Mouse (Mus musculus) intestine, embryonic 15.5 days (tissue): ENCODE measurements at regions not wholly inside any gene's neighbourhood (a gene's known extent, or its start where the extent isn't known, plus 50 kb on each side); places are given as distances from the start of the nearest gene placed in this dataset.

Experiments
- ATAC-seq: fragments of 200-750 bp; cut with Nextera tagmentation; 2 replicates; pipeline ENCODE4 v1.8.0; 2017; ENCODE audit warnings: moderate TSS enrichment, moderate library complexity
- H3K27ac ChIP-seq: fragments of 300-500 bp; sonication (generic); 2 replicates; pipeline ENCODE4 v1.5.1; 2015; ENCODE audit warnings: mild to moderate bottlenecking, inconsistent platforms
- H3K27me3 ChIP-seq: fragments of 300-500 bp; sonication (generic); replicated peaks from 2 replicates; pipeline ENCODE4 v1.6.1; 2015; ENCODE audit warnings: inconsistent platforms
- H3K36me3 ChIP-seq: fragments of 300-500 bp; sonication (generic); 2 replicates; pipeline ENCODE4 v1.6.1; 2015; ENCODE audit warnings: inconsistent platforms
- H3K4me1 ChIP-seq: fragments of 300-500 bp; sonication (generic); replicated peaks from 2 replicates; pipeline ENCODE4 v1.6.1; 2015; ENCODE audit warnings: inconsistent platforms
- H3K4me2 ChIP-seq: fragments of 300-500 bp; sonication (generic); replicated peaks from 2 replicates; pipeline ENCODE4 v1.6.1; 2015; ENCODE audit warnings: mild to moderate bottlenecking, inconsistent platforms
- H3K4me3 ChIP-seq: fragments of 300-500 bp; sonication (generic); replicated peaks from 2 replicates; pipeline ENCODE4 v1.5.1; 2015; ENCODE audit warnings: inconsistent platforms
- H3K9ac ChIP-seq: fragments of 300-500 bp; sonication (generic); 2 replicates; pipeline ENCODE4 v1.6.1; 2015; ENCODE audit warnings: inconsistent platforms
- H3K9me3 ChIP-seq: fragments of 300-500 bp; sonication (generic); 2 replicates; pipeline ENCODE4 v1.6.1; 2016; ENCODE audit warnings: inconsistent platforms
- WGBS: fragments of 180-500 bp; shearing (Covaris S2); methylation state at CpG from one replicate; pipeline ENCODE4 v1.1.7; 2015; 5-methylcytosine and 5-hydroxymethylcytosine counted together

DNA sequence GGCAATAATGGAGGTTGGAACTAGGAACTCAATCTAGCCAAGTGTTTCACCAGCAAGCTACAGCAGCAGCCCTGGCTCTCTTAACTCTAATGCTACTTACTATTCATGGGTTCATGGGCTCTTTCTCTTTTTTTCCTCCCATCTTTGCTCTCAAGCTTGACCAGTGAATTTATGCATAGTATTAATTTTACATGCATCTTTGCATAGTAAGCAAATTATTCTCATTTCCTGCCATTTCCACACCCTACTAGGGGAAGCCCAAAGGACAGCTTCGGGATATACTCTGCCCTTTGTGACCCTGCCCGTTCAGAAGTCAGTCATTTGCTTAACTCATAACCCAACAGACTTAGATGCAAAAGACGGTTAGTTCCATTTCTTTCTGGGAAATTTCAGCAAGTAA, 153.2 kb downstream of the Qrsl1 start:
- Histone ChIP-seq H3K4me2 (no peak overlapping the region), H3K9ac (no peak overlapping the region), H3K4me3 (no peak overlapping the region), H3K4me1 (0 out of 2 replicates have a peak, but pooled peaks cover 5% of the 10 kb centered on the region), H3K27ac (no peak overlapping the region), H3K9me3 (no peaks in the 10 kb centered on the region), H3K27me3 (no peaks in the 10 kb centered on the region), H3K36me3 (no peaks in the 10 kb centered on the region)
- WGBS = 77% methylated on average over 3 of the region's 3 CpGs
- no peak for ATAC-seq

DNA sequence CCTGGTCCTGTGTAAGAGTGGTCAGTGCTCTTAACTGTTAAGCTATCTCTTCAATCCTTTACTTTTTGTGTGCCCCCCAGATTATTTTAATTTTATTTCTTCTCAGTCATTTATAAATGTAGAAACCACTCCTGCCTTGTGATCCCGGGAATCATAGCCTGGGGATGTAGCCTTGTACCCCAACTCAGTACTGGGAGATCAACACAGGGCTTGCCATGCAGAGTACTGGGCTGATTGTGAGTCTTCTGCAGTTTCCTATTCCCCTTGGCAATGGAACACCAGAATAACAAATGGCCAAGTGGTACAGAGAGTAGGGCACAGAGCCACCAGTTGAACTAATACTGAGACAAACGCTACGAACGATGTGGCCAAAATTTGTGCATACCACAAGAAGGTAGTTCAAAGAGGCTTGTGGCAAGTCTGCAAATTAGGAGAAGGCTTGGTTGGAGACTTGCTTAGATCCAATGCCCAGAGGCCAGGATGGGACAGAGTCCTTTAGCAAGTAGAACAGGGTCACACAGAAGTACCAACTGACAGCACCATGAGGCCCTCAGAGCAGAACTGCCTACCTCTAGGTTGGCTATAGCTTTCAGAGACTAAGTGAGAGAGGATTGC, 151.9 kb downstream of the Qrsl1 start:
- Histone ChIP-seq H3K4me2 (no peak overlapping the region), H3K9ac (no peak overlapping the region), H3K27me3 (no peaks in the 10 kb centered on the region), H3K4me1 (0 out of 2 replicates have a peak, but pooled peaks cover 5% of the 10 kb centered on the region), H3K9me3 (no peaks in the 10 kb centered on the region), H3K36me3 (no peaks in the 10 kb centered on the region), H3K27ac (no peak overlapping the region), H3K4me3 (no peak overlapping the region)
- no peak for ATAC-seq
- WGBS = 95% methylated on average over 4 of the region's 4 CpGs

DNA sequence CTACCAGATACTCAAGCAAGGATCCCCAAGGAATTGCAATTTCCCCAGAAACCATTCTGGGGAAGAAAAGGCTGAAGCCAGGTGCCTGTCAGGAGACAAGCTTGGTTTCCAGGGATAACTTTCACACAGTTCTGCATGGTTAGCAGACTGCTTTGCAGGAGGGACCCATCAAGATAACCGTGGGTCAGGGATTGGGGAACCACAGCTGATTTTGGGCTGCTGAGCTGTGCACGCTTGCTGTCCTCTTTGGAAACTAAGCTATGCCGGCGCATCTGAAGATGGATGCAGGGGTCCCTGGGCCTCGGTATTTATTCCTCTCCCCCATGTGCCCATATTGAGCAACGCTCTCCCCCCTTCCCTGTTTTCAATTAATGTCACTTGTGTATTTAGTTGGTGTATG, 151.1 kb downstream of the Qrsl1 start:
- ATAC-seq = no peak
- H3K27ac ChIP-seq = no peak overlapping the region
- no peaks in the 10 kb centered on the region for H3K9me3 ChIP-seq
- H3K36me3 ChIP-seq = no peaks in the 10 kb centered on the region
- no peak overlapping the region for H3K4me2 ChIP-seq
- no peaks in the 10 kb centered on the region for H3K27me3 ChIP-seq
- 93% methylated on average over 6 of the region's 6 CpGs for WGBS
- no peak overlapping the region for H3K4me3 ChIP-seq
- H3K9ac ChIP-seq = no peak overlapping the region
- H3K4me1 ChIP-seq = 0 out of 2 replicates have a peak, but pooled peaks cover 5% of the 10 kb centered on the region

DNA sequence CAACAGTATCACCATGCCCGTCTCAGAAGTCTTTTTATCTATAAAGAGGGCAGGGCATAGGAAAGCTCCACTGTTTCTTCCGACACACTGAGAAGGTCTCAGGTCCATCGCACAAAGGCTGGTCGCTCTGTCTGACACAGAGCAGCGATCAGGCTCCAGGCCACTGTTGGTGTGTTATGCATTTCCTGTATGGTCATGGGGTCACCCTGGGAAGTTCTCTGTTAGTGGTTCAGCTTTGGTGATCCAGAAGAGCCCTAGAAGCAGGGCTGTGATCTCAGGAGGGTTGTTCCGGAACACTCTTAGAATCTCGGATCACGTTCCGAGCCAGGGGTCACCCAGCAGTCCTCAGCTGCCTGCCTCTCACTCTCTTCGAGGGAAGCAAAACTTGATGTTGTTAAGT, 150.7 kb downstream of the Qrsl1 start:
- no peak overlapping the region for H3K27ac ChIP-seq
- no peak overlapping the region for H3K9ac ChIP-seq
- no peaks in the 10 kb centered on the region for H3K9me3 ChIP-seq
- no peak for ATAC-seq
- no peaks in the 10 kb centered on the region for H3K27me3 ChIP-seq
- 74% methylated on average over 10 of the region's 10 CpGs for WGBS
- H3K4me1 ChIP-seq = 0 out of 2 replicates have a peak, but pooled peaks cover 5% of the 10 kb centered on the region
- no peak overlapping the region for H3K4me2 ChIP-seq
- H3K4me3 ChIP-seq = no peak overlapping the region
- no peaks in the 10 kb centered on the region for H3K36me3 ChIP-seq

DNA sequence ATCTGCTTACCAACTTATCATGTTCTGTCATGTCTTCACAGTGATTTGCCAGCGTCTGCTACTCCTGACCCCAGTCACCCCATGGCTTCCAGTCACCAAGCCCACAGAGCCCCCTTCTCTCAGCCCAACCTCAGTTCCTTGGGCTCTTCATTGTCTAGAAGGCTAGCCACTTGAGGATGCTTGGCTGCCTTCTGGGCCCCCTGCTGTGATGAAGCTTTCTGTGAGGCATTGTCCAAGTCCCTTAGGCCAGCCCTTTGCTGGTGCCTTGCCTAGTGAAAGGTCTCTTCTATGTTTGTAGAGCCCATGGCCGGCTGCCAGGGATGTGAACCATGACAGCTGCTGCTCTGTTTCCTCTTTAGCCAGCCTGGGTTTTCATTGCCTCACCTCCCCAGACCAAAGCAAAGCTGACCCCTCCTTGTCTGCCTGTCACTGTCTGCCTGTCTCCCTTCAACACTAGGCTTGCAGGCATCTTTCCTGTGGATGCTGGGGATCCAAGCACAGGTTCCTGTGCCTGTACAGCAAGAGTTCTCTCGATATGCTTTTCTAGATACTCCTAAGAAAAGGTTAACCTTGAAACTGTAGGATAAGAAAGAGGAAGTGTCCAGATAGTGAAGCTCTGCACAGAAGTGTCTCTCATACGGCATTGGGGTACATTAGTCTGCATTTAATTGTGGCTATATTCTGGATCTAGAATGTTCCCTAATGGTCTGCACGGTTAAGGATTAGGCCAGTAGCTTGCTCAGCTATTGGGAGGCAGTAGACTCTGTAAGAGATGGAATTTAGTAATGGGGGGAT, 149.5 kb downstream of the Qrsl1 start:
- 47% methylated on average over 5 of the region's 5 CpGs for WGBS

DNA sequence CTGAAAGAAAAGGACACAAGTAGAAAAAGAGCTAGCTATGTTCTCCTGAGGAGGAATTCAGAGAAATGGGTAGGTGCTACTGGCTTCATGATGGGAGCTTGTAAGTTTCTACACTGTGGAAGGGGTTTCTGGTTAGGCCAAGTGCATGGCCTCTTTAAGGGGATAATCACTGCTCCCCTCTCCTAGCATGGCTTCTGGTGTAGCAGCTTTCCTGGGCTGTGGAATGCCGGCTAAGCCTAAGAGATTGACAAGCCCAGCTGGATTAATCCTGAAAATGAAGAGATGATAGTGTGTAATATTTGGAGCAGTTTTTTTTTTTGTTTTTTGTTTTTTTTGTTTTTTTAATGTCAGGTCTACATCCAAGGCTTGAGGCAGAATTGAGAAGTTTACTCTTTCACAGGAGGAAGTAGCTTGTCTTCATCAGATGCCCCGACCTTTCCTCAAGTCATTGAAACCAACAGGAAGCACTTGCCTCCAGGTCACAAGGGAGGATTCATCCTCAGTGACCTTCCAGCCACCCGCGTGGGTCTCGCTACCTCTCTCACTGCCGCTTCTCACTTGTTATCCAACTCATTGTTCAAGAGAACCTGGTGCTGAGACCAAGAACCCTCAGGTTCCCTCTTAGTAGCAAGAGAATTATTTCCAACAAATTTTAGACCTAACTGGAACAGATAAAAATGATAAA, 144.5 kb downstream of the Qrsl1 start:
- no peaks in the 10 kb centered on the region for H3K9me3 ChIP-seq
- no peaks in the 10 kb centered on the region for H3K36me3 ChIP-seq
- ATAC-seq = no peak
- H3K27ac ChIP-seq = no peak overlapping the region
- H3K4me1 ChIP-seq = 0 out of 2 replicates have a peak, but pooled peaks cover 2% of the 10 kb centered on the region
- H3K9ac ChIP-seq = no peak overlapping the region
- no peak overlapping the region for H3K4me2 ChIP-seq
- H3K4me3 ChIP-seq = no peak overlapping the region
- H3K27me3 ChIP-seq = no peaks in the 10 kb centered on the region
- WGBS = 79% methylated on average over 6 of the region's 6 CpGs

More for the DNA sequence above, 149.5 kb downstream of the Qrsl1 start:
- Histone ChIP-seq H3K4me3 (no peak overlapping the region), H3K9ac (no peak overlapping the region), H3K9me3 (no peaks in the 10 kb centered on the region), H3K4me2 (no peak overlapping the region), H3K27me3 (no peaks in the 10 kb centered on the region), H3K4me1 (0 out of 2 replicates have a peak, but pooled peaks cover 5% of the 10 kb centered on the region), H3K27ac (no peak overlapping the region), H3K36me3 (no peaks in the 10 kb centered on the region)
- peak; percentile 63 for ATAC-seq

DNA sequence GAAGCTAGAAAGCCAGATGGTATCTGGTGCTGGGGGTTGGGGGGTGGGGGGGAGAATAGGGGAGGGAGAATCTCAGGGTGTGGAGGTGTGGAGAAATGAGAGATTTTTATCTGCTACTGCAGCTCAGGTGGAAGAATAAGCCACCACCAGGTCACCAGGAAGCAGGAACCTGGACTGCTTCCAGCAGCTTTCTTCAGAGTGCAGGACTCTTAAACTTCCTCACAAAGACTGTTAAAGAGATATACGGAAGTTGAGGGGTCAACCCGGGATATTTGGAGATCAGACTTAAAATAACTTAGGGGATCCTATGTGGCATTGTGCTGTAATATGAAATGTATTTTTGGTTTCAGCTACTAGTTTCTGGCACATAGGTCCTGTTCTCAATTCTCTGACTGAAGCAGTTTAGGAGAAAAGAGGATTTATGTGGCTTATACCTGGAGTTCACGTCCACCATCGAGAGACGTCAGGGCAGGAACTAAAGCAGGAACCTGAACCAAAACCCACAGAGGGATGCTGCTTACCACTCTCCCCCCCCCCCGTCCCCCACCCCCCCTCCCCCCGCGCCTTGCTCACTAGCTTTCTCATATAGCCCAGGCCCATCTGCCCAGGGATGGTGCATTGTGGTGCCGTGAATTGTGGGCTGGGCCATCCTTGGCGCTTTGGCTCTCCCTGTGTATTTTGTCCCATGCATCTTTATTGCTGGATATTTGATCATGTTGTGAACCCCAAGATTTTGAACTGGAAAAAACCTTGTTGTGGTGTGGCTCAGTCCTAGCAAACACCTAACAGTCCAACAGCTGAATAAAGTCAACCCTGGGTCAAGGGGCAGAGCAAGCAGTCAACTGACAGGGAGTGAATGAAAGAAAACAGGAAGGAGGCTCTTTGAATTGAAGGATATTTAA, 143.2 kb downstream of the Qrsl1 start:
- no peak overlapping the region for H3K9ac ChIP-seq
- H3K27me3 ChIP-seq = no peaks in the 10 kb centered on the region
- no peak for ATAC-seq
- no peak overlapping the region for H3K4me2 ChIP-seq
- H3K4me1 ChIP-seq = no peaks in the 10 kb centered on the region
- H3K9me3 ChIP-seq = no peaks in the 10 kb centered on the region
- H3K27ac ChIP-seq = no peak overlapping the region
- 72% methylated on average over 10 of the region's 10 CpGs for WGBS
- no peaks in the 10 kb centered on the region for H3K36me3 ChIP-seq
- H3K4me3 ChIP-seq = no peak overlapping the region

DNA sequence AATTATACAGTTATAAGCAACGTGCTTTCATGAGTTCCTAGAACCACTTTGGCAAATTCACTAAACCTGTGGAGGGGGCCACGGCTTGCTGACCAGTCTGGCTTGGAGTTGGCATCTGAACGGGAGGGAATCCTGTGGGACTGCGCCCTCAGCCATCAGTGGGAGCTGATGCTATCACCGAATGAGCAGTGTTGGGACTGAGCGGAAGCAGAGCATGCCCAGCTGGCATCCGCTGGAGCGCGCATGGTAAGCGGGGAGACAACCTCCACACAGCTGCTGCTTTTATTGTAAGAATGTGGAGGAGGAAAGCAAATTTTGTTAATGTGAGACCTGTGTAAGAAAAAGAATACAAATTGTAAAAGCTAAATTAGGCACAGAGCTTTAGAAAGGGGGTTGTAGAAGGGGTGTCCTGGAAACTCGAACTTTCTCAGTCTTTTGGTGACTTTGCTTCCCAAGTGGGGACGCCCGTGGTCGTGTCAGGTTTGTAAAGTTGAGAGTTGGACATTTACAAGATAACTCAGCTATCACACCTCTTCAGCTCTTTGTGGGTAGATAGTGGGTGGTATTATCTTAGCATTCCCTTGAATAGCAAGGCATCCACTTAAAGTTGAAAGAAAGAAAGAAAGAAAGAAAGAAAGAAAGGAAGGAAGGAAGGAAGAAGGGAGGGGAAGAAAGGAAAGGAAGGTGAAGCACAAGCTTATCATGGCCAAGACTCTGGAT, 142.2 kb downstream of the Qrsl1 start:
- Histone ChIP-seq H3K9ac (no peak overlapping the region), H3K9me3 (no peaks in the 10 kb centered on the region), H3K27ac (no peak overlapping the region), H3K27me3 (no peaks in the 10 kb centered on the region), H3K4me3 (no peak overlapping the region), H3K36me3 (no peaks in the 10 kb centered on the region), H3K4me1 (no peaks in the 10 kb centered on the region), H3K4me2 (no peak overlapping the region)
- 82% methylated on average over 14 of the region's 14 CpGs for WGBS
- ATAC-seq = no peak

DNA sequence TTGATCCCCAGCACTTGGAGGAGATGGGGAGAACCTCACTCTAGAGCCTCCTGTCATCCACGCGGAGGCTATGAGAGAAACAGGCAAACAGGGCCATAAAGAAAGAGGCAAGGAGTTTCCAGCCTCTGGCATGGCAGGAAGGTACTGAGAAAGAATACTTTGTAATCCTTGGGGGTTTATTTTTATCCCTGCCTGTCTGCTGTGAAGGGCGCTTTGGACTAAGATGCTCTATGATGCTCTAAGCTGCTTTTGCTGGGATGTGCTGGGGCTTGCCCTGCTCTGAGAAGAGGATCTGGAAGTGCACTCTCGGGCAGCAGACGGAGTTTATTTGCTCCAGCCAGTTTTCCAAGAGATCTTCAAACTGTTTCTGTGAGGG, 141.7 kb downstream of the Qrsl1 start:
- H3K4me3 ChIP-seq = no peak overlapping the region
- H3K4me1 ChIP-seq = no peaks in the 10 kb centered on the region
- no peaks in the 10 kb centered on the region for H3K9me3 ChIP-seq
- no peak overlapping the region for H3K4me2 ChIP-seq
- no peak overlapping the region for H3K9ac ChIP-seq
- no peaks in the 10 kb centered on the region for H3K36me3 ChIP-seq
- no peak overlapping the region for H3K27ac ChIP-seq
- ATAC-seq = no peak
- 85% methylated on average over 5 of the region's 5 CpGs for WGBS
- H3K27me3 ChIP-seq = no peaks in the 10 kb centered on the region

DNA sequence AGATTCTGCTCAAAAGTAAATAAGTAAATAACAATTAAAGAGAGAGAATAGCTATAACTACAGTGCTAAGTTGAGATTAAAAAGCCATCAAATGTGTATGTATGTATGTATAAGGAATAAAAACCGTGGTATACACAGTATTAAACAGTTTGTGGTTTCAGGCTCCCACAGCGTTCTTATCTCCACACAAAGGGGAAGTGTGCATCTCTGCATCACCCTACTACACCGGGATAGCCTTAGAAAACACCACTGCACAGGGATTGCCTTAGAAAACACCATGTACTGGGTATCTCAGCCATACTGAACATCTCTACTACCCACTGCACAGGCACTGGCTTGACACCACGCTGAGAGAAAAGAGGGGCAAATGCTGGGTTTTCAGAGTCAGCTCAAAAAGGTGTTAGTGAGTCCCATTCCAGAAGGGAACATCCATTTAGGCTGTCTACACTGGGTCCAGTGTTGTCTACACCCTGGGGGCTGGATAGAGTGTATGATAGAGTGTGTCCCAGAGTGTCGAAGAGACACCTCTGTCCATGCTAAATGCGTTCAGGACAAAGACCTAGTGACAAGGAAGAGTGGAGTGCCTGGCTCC, 139.5 kb downstream of the Qrsl1 start:
- Histone ChIP-seq H3K36me3 (no peaks in the 10 kb centered on the region), H3K27me3 (no peaks in the 10 kb centered on the region), H3K4me1 (no peaks in the 10 kb centered on the region), H3K4me3 (no peak overlapping the region), H3K4me2 (no peak overlapping the region), H3K9ac (no peak overlapping the region), H3K27ac (no peak overlapping the region), H3K9me3 (no peaks in the 10 kb centered on the region)
- no peak for ATAC-seq
- 87% methylated on average over 6 of the region's 6 CpGs for WGBS

DNA sequence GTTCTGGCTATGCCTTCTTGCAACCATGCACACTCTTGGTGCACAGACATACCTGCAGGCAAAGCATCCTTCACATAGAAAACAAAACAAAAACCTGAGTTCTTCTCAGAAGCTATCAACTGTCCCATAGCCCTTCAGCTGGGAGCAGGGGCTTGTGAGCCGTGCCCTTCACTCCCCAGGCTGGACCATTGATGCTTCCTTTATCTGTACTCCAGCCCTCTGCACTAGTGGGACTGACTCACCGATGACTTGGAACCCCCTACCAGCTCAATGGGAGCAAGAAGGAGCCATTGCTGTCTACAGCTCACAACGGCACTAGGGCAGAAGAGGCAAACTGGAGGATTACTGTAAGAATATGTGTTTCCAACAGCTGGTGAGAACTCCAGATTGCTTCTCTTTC, 137.0 kb downstream of the Qrsl1 start:
- Histone ChIP-seq H3K27ac (no peak overlapping the region), H3K4me3 (no peak overlapping the region), H3K4me1 (no peaks in the 10 kb centered on the region), H3K27me3 (no peaks in the 10 kb centered on the region), H3K36me3 (no peaks in the 10 kb centered on the region), H3K4me2 (no peak overlapping the region), H3K9ac (no peak overlapping the region), H3K9me3 (no peaks in the 10 kb centered on the region)
- no peak for ATAC-seq
- WGBS = 91% methylated on average over 3 of the region's 3 CpGs
